Mouse (Mus musculus): Measurements from ENCODE around the gene Galnt13. TPM values are rescaled to one million over a fixed set of nuclear protein-coding genes. Genes with fewer than 3 reads are reported as not detected.
"Not testable (repeated sequence)": the region's sequence is repeated elsewhere in the genome, so short reads cannot be mapped to it uniquely, and the experiment has no call there.

Gene Galnt13
- polyA plus RNA-seq, 1 experiment from 2014 or later: 19.1 TPM

GRCm38 (mm10) chr2:54938075-54938474, 502.0 kb downstream of the Galnt13 start:
- no peak for ATAC-seq (ENCODE audit: low FRiP score)
- no peaks in the 10 kb centered on the region for H3K9me3 ChIP-seq (replicated peaks)
- H3K4me1 ChIP-seq: no peaks in the 10 kb centered on the region
- no peak overlapping the region for H3K27ac ChIP-seq (replicated peaks)
- H3K9ac ChIP-seq (replicated peaks): no peak overlapping the region
- H3K36me3 ChIP-seq: no peaks in the 10 kb centered on the region
- H3K27me3 ChIP-seq (replicated peaks): no peaks in the 10 kb centered on the region
- no peak overlapping the region for H3K4me3 ChIP-seq (replicated peaks)
- H3K4me2 ChIP-seq: no peak overlapping the region

GRCm38 (mm10) chr2:54943386-54943785, 507.3 kb downstream of the Galnt13 start:
- Histone ChIP-seq H3K9me3 (replicated peaks) (no peaks in the 10 kb centered on the region), H3K36me3 (no peaks in the 10 kb centered on the region), H3K4me3 (replicated peaks) (no peak overlapping the region), H3K27ac (replicated peaks) (no peak overlapping the region), H3K4me1 (no peaks in the 10 kb centered on the region), H3K4me2 (no peak overlapping the region), H3K27me3 (replicated peaks) (no peaks in the 10 kb centered on the region), H3K9ac (replicated peaks) (no peak overlapping the region)
- ATAC-seq (ENCODE audit: low FRiP score): no peak
- 80% methylated on average over 1 of the region's 1 CpGs for WGBS

GRCm38 (mm10) chr2:54983839-54984238, 547.7 kb downstream of the Galnt13 start:
- Histone ChIP-seq H3K4me3 (replicated peaks) (no peak overlapping the region), H3K27ac (replicated peaks) (no peak overlapping the region), H3K9me3 (replicated peaks) (no peaks in the 10 kb centered on the region), H3K36me3 (no peaks in the 10 kb centered on the region), H3K27me3 (replicated peaks) (no peaks in the 10 kb centered on the region), H3K9ac (replicated peaks) (no peak overlapping the region), H3K4me2 (no peak overlapping the region), H3K4me1 (no peaks in the 10 kb centered on the region)
- WGBS: 60% methylated on average over 1 of the region's 1 CpGs
- no peak for ATAC-seq (ENCODE audit: low FRiP score)

GRCm38 (mm10) chr2:55022539-55022938, 586.4 kb downstream of the Galnt13 start:
- not testable (repeated sequence) for H3K4me1 ChIP-seq; H3K9ac ChIP-seq (replicated peaks); H3K27me3 ChIP-seq (replicated peaks); H3K36me3 ChIP-seq; H3K4me3 ChIP-seq (replicated peaks); H3K27ac ChIP-seq (replicated peaks); ATAC-seq (ENCODE audit: low FRiP score); H3K4me2 ChIP-seq; H3K9me3 ChIP-seq (replicated peaks)
- no CpG with 5 or more reads among the region's 5 CpGs for WGBS

GRCm38 (mm10) chr2:55034610-55035009, 598.5 kb downstream of the Galnt13 start:
- no peak overlapping the region for H3K4me2 ChIP-seq
- no peak overlapping the region for H3K27ac ChIP-seq (replicated peaks)
- H3K27me3 ChIP-seq (replicated peaks): no peaks in the 10 kb centered on the region
- H3K4me1 ChIP-seq: no peaks in the 10 kb centered on the region
- no peaks in the 10 kb centered on the region for H3K36me3 ChIP-seq
- ATAC-seq (ENCODE audit: low FRiP score): no peak
- no peak overlapping the region for H3K4me3 ChIP-seq (replicated peaks)
- no peaks in the 10 kb centered on the region for H3K9me3 ChIP-seq (replicated peaks)
- H3K9ac ChIP-seq (replicated peaks): no peak overlapping the region
- WGBS: 69% methylated on average over 3 of the region's 3 CpGs

- Histone ChIP-seq H3K4me2 (no peak overlapping the region), H3K27me3 (replicated peaks) (no peaks in the 10 kb centered on the region), H3K36me3 (no peaks in the 10 kb centered on the region), H3K9me3 (replicated peaks) (no peaks in the 10 kb centered on the region), H3K4me3 (replicated peaks) (no peak overlapping the region), H3K4me1 (no peaks in the 10 kb centered on the region), H3K27ac (replicated peaks) (no peak overlapping the region), H3K9ac (replicated peaks) (no peak overlapping the region)
- ATAC-seq (ENCODE audit: low FRiP score): no peak
- WGBS: 64% methylated on average over 7 of the region's 7 CpGs
Measured at GRCm38 (mm10) chr2:55065469-55066315, 629.6 kb downstream of the Galnt13 start.

- H3K4me3 ChIP-seq (replicated peaks): no peak overlapping the region
- H3K9ac ChIP-seq (replicated peaks): no peak overlapping the region
- no peak for ATAC-seq (ENCODE audit: low FRiP score)
- H3K4me1 ChIP-seq: no peaks in the 10 kb centered on the region
- 97% methylated on average over 2 of the region's 2 CpGs for WGBS
- H3K9me3 ChIP-seq (replicated peaks): no peaks in the 10 kb centered on the region
- H3K27me3 ChIP-seq (replicated peaks): no peaks in the 10 kb centered on the region
- no peak overlapping the region for H3K27ac ChIP-seq (replicated peaks)
- H3K36me3 ChIP-seq: no peaks in the 10 kb centered on the region
- H3K4me2 ChIP-seq: no peak overlapping the region
Measured at GRCm38 (mm10) chr2:55085580-55085979, 649.5 kb downstream of the Galnt13 start.

- 97% methylated on average over 1 of the region's 1 CpGs for WGBS
- Histone ChIP-seq H3K27me3 (replicated peaks) (no peaks in the 10 kb centered on the region), H3K36me3 (no peaks in the 10 kb centered on the region), H3K4me2 (no peak overlapping the region), H3K9me3 (replicated peaks) (no peaks in the 10 kb centered on the region), H3K9ac (replicated peaks) (no peak overlapping the region), H3K27ac (replicated peaks) (no peak overlapping the region), H3K4me1 (peaks cover 4% of the 10 kb centered on the region), H3K4me3 (replicated peaks) (no peak overlapping the region)
- ATAC-seq (ENCODE audit: low FRiP score): no peak
Measured at GRCm38 (mm10) chr2:55088034-55088433, 651.9 kb downstream of the Galnt13 start.

- H3K4me1 ChIP-seq: peaks cover 4% of the 10 kb centered on the region
- H3K36me3 ChIP-seq: no peaks in the 10 kb centered on the region
- no peak overlapping the region for H3K9ac ChIP-seq (replicated peaks)
- no peak; the same call in 1 of the 2 replicates for ATAC-seq (ENCODE audit: low FRiP score)
- no peak overlapping the region for H3K4me2 ChIP-seq
- no peaks in the 10 kb centered on the region for H3K27me3 ChIP-seq (replicated peaks)
- H3K4me3 ChIP-seq (replicated peaks): no peak overlapping the region
- H3K27ac ChIP-seq (replicated peaks): no peak overlapping the region
- H3K9me3 ChIP-seq (replicated peaks): no peaks in the 10 kb centered on the region
- WGBS: 24% methylated on average over 3 of the region's 3 CpGs
Measured at GRCm38 (mm10) chr2:55090332-55090731, 654.2 kb downstream of the Galnt13 start.

- Histone ChIP-seq H3K27me3 (replicated peaks) (no peaks in the 10 kb centered on the region), H3K4me2 (no peak overlapping the region), H3K9me3 (replicated peaks) (no peaks in the 10 kb centered on the region), H3K9ac (replicated peaks) (no peak overlapping the region), H3K36me3 (no peaks in the 10 kb centered on the region), H3K4me1 (peaks cover 4% of the 10 kb centered on the region), H3K4me3 (replicated peaks) (no peak overlapping the region), H3K27ac (replicated peaks) (no peak overlapping the region)
- WGBS: 13% methylated on average over 4 of the region's 4 CpGs
- no peak; the same call in 1 of the 2 replicates for ATAC-seq (ENCODE audit: low FRiP score)
Measured at GRCm38 (mm10) chr2:55091495-55091894, 655.4 kb downstream of the Galnt13 start.

- 62% methylated on average over 1 of the region's 1 CpGs for WGBS
- H3K36me3 ChIP-seq: no peaks in the 10 kb centered on the region
- no peak overlapping the region for H3K9ac ChIP-seq (replicated peaks)
- no peak overlapping the region for H3K4me3 ChIP-seq (replicated peaks)
- ATAC-seq (ENCODE audit: low FRiP score): no peak
- no peak overlapping the region for H3K27ac ChIP-seq (replicated peaks)
- H3K27me3 ChIP-seq (replicated peaks): no peaks in the 10 kb centered on the region
- no peak overlapping the region for H3K4me2 ChIP-seq
- H3K9me3 ChIP-seq (replicated peaks): no peaks in the 10 kb centered on the region
- no peaks in the 10 kb centered on the region for H3K4me1 ChIP-seq
Measured at GRCm38 (mm10) chr2:55099100-55099499, 663.0 kb downstream of the Galnt13 start.

- Histone ChIP-seq H3K27me3 (replicated peaks) (no peaks in the 10 kb centered on the region), H3K27ac (replicated peaks) (no peak overlapping the region), H3K4me3 (replicated peaks) (no peak overlapping the region), H3K9me3 (replicated peaks) (no peaks in the 10 kb centered on the region), H3K4me1 (no peaks in the 10 kb centered on the region), H3K36me3 (no peaks in the 10 kb centered on the region), H3K9ac (replicated peaks) (no peak overlapping the region), H3K4me2 (no peak overlapping the region)
- ATAC-seq (ENCODE audit: low FRiP score): no peak
- 69% methylated on average over 5 of the region's 5 CpGs for WGBS
Measured at GRCm38 (mm10) chr2:55101279-55101678, 665.2 kb downstream of the Galnt13 start.

Measured in neural tube, embryonic 15.5 days (tissue).